Mouse (Mus musculus) small intestine, adult 2 months (tissue): ENCODE measurements around the gene Fam227b. TPM values are rescaled to one million over a fixed set of nuclear protein-coding genes. Genes with fewer than 3 reads are reported as not detected.

Source experiments
- H3K27ac ChIP-seq: fragments of 200-500 bp; 2 replicates; pipeline ENCODE4 v1.5.1; 2012; ENCODE audit warnings: low read depth, low read length, control low read depth, inconsistent platforms; ENCODE audit not compliant: insufficient read depth
- H3K27me3 ChIP-seq: fragments of 200-500 bp; 2 replicates; pipeline ENCODE4 v1.6.1; 2012; ENCODE audit warnings: mild to moderate bottlenecking, moderate library complexity, low read length, inconsistent platforms; ENCODE audit not compliant: control insufficient read depth, insufficient read depth
- H3K36me3 ChIP-seq: fragments of 200-500 bp; 2 replicates; pipeline ENCODE4 v1.6.1; 2012; ENCODE audit warnings: mild to moderate bottlenecking, low read length, control low read depth, inconsistent platforms; ENCODE audit not compliant: control insufficient read depth, insufficient read depth
- H3K4me1 ChIP-seq: fragments of 200-500 bp; 2 replicates; pipeline ENCODE4 v1.6.1; 2012; ENCODE audit warnings: low read length, inconsistent platforms, mixed read lengths; ENCODE audit not compliant: control insufficient read depth, insufficient read depth, insufficient read length
- H3K4me3 ChIP-seq: fragments of 200-500 bp; 2 replicates; pipeline ENCODE4 v1.5.1; 2012; ENCODE audit warnings: low read depth, mild to moderate bottlenecking, control low read depth, inconsistent platforms, low read length, moderate library complexity
- CTCF ChIP-seq: fragments of 200-500 bp; IDR thresholded peaks from 2 replicates; pipeline ENCODE4 v1.5.1; 2012; ENCODE audit warnings: low read depth, mild to moderate bottlenecking, control low read depth, inconsistent platforms, low read length, moderate library complexity, mixed read lengths; ENCODE audit not compliant: insufficient replicate concordance, insufficient read length; ENCODE audit errors: extremely low read depth
- POLR2A ChIP-seq: fragments of 200-500 bp; IDR thresholded peaks from 2 replicates; pipeline ENCODE4 v1.6.1; 2012; ENCODE audit warnings: low read depth, mild to moderate bottlenecking, control low read depth, inconsistent platforms, low read length, moderate library complexity
- WGBS: fragments of 180-500 bp; shearing (Covaris S2); methylation state at CpG from one replicate; pipeline ENCODE4 v1.1.7; 2018; 5-methylcytosine and 5-hydroxymethylcytosine counted together
- polyA plus RNA-seq: library from polyadenylated mRNA; depleted of rRNA; stranded (reverse); fragments of >200 nt; gene quantifications from 2 replicates; pipeline ENCODE4 v1.2.3, GENCODE M21; 2012

The Fam227b gene
- polyA plus RNA-seq, 1 experiment = not detected

GRCm38 (mm10) chr2:126041237-126041636 is 110.6 kb downstream of the Fam227b start:
- H3K27ac ChIP-seq = no peak overlapping the region
- no peaks in the 10 kb centered on the region for H3K27me3 ChIP-seq
- no peak overlapping the region for H3K4me3 ChIP-seq
- no peaks in the 10 kb centered on the region for H3K4me1 ChIP-seq
- WGBS = 85% methylated on average over 6 of the region's 6 CpGs
- TF ChIP-seq POLR2A (no peak), CTCF (no peak)
- H3K36me3 ChIP-seq = no peaks in the 10 kb centered on the region

DNA sequence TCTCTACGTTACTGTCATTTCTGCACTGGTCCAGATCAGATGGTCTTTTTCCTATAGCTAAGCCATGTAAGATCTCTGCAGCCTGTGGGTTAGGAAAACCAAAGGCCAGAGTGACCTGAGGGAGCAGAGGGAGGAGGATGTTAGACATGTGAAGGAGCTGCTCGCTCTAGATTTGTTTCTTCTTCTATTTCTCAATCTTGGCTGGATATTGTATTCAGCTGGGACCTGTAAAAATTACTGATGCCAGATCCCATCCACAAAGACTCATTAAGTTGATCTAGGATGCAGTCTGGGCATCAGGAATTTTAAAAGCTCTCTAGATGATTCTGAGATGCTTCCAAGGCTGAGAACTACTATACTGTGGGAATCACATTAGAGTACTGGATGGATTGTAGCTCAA is 111.2 kb downstream of the Fam227b start:
- H3K4me1 ChIP-seq = no peaks in the 10 kb centered on the region
- no peak for TF ChIP-seq CTCF
- TF ChIP-seq POLR2A = no peak
- no peak overlapping the region for H3K27ac ChIP-seq
- 76% methylated on average over 2 of the region's 2 CpGs for WGBS
- H3K27me3 ChIP-seq = no peaks in the 10 kb centered on the region
- H3K4me3 ChIP-seq = no peak overlapping the region
- no peaks in the 10 kb centered on the region for H3K36me3 ChIP-seq

DNA sequence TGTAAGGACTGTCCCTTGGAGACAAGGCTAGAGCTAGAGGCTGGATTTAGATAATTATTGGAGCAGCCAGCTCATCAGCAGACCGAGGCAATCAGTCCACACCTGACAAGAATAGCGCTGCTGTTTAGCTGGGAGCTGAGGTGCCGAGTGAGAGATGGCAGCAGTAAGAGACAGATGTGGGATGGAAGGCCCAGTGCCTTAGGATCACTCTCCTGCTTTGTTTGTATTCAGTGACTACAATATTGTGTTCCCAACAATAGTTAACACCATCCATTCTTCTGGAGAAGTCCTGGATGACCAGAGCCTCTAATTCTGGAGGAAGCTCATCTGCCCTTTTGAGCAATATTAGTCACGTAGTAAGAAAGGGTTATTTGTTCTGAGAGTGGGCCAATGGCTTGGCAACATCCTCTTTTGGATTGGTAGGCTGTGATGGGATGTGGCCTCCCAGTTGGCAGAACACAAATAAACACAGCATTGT is 112.4 kb downstream of the Fam227b start:
- WGBS = 68% methylated on average over 4 of the region's 4 CpGs

DNA sequence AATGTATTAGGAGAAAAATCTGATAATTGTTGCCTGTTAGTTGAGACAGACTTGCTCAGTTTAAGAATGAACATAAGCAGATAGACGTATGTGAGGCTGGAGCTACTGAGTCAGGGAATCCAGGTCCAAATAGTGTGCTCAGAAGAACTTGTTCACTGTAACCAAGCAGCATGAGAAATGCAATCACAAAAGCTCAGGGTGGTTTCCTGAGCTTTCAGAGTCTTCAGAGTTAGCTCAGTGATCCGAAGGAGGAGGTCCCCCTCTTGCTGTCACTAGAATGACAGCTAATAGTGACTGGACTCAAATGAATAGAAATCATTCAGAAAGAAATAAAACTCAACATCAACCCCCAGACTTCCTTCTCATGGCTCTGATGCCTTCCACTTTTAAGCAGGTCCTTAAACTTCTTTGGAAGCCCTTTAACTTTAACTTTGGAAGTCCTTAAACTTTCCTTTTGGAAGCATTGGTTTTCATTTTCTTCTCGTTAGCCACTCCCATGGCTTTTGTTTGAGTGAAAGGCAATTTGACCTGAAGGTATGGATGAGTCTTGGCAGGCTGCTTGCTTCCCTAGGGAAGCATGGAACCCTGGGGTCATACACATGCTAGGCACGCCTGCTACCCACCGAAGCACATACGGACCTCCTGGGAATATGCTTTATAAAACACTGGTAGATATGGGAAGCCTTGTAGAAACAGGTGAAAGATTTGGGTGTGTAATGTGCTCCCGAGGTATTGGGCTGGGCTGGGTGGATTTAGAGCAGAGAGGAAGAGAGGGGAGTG is 113.4 kb downstream of the Fam227b start:
- no peaks in the 10 kb centered on the region for H3K4me1 ChIP-seq
- no peak overlapping the region for H3K27ac ChIP-seq
- 69% methylated on average over 7 of the region's 7 CpGs for WGBS
- H3K36me3 ChIP-seq = no peaks in the 10 kb centered on the region
- H3K4me3 ChIP-seq = no peak overlapping the region
- H3K27me3 ChIP-seq = no peaks in the 10 kb centered on the region
- no peak for TF ChIP-seq POLR2A
- TF ChIP-seq CTCF = no peak

More for the DNA sequence above, 112.4 kb downstream of the Fam227b start:
- Histone ChIP-seq H3K27ac (no peak overlapping the region), H3K27me3 (no peaks in the 10 kb centered on the region), H3K36me3 (no peaks in the 10 kb centered on the region), H3K4me3 (no peak overlapping the region), H3K4me1 (no peaks in the 10 kb centered on the region)
- TF ChIP-seq POLR2A = no peak
- TF ChIP-seq CTCF = no peak

DNA sequence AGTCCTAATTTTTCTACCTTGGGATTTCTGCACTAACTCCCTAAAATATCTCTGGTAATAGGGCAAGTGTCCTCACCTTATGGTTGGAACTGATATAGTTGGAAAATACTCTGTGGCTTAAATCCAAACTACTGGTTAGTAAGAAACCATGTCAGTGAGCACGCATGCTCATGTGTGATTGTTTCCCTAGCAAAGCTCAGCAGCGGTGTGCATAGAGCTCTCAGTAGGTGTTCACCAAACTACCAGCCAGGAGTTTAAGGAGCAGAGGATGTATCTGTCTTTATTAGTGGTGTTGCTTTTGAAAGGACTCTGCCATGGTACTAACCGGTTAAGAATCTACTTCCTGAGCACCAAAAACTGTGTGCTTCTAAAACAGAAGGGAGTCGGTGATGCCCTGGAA is 115.7 kb downstream of the Fam227b start:
- Histone ChIP-seq H3K4me3 (no peak overlapping the region), H3K27me3 (no peaks in the 10 kb centered on the region), H3K27ac (no peak overlapping the region), H3K36me3 (no peaks in the 10 kb centered on the region), H3K4me1 (no peaks in the 10 kb centered on the region)
- TF ChIP-seq POLR2A (no peak), CTCF (no peak)
- 81% methylated on average over 4 of the region's 4 CpGs for WGBS

GRCm38 (mm10) chr2:126035013-126035770 is 116.6 kb downstream of the Fam227b start:
- Histone ChIP-seq H3K36me3 (no peaks in the 10 kb centered on the region), H3K4me1 (no peaks in the 10 kb centered on the region), H3K27ac (no peak overlapping the region), H3K4me3 (no peak overlapping the region), H3K27me3 (no peaks in the 10 kb centered on the region)
- TF ChIP-seq CTCF = no peak
- TF ChIP-seq POLR2A = no peak
- 64% methylated on average over 15 of the region's 15 CpGs for WGBS
